In the genomic region with DNA sequence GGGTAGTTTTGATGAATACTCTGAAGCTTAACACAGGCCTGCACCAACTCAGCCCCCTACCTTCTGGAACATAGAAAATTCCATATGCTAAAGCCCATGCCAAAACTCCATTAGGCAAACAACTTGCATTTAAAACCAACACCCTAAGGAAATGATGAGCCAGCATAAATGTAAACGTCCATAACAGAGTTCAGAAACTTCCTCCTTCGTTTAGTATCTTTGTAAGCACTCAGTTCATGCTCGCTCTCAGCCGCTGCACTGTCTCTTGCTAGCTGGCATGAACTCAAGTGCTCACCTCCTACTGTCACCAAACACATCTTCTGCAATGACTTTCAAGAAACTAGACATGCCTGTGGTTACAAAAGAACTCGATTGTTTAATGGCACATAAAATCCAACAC, we compare ENCODE assay signal across 29 mouse cellular contexts. TPM values are rescaled to one million over a fixed set of nuclear protein-coding genes. Genes with fewer than 3 reads are reported as not detected.
"Had no signal": no experiment of that assay in that cellular context is flagged by ENCODE, and none has a peak within 500 bp of the region (broad histone marks: within the 10 kb centered on the region; RNA-seq: fewer than 3 reads in every experiment).

No protein-coding gene starts in this region.

- H3K9ac ChIP-seq: heart, embryonic 13.5 days; heart, embryonic 15.5 days; hindbrain, embryonic 13.5 days; hindbrain, embryonic 15.5 days; kidney, embryonic 15.5 days; limb, embryonic 12.5 days; liver, embryonic 13.5 days; liver, embryonic 15.5 days had no signal

- H3K4me3 ChIP-seq: gastrocnemius, adult 2 months; heart, adult 2 months; heart, embryonic 13.5 days; heart, embryonic 15.5 days; hindbrain, embryonic 13.5 days; hindbrain, embryonic 15.5 days; kidney, embryonic 15.5 days; left cerebral cortex, adult 2 months; limb, embryonic 10.5 days; limb, embryonic 12.5 days; liver, embryonic 13.5 days; liver, embryonic 15.5 days had no signal

- H3K27ac ChIP-seq: gastrocnemius, adult 2 months; heart, adult 2 months; heart, embryonic 13.5 days; heart, embryonic 15.5 days; hindbrain, embryonic 13.5 days; hindbrain, embryonic 15.5 days; hindbrain, postnatal 0 days; kidney, embryonic 15.5 days; kidney, postnatal 0 days; left cerebral cortex, adult 2 months; limb, embryonic 10.5 days; limb, embryonic 12.5 days; liver, embryonic 13.5 days; liver, embryonic 15.5 days had no signal

- H3K36me3 ChIP-seq: heart, embryonic 13.5 days; heart, embryonic 15.5 days; hindbrain, embryonic 13.5 days; hindbrain, embryonic 15.5 days; limb, embryonic 10.5 days; limb, embryonic 12.5 days; liver, embryonic 13.5 days; liver, embryonic 15.5 days had no signal

- H3K4me1 ChIP-seq: heart, embryonic 13.5 days; heart, embryonic 15.5 days; hindbrain, embryonic 15.5 days; kidney, embryonic 15.5 days; limb, embryonic 10.5 days; limb, embryonic 12.5 days had no signal

- DNase-seq: gastrocnemius, adult 2 months; gastrocnemius, postnatal 10 days; gastrocnemius, postnatal 36 days; heart, adult 11 months; heart, adult 2 months; heart, postnatal 14 days; heart, postnatal 36 days; kidney, adult 11 months; kidney, adult 2 months; kidney, adult 9 months; kidney, postnatal 14 days; kidney, postnatal 36 days; liver; liver, embryonic 13.5 days had no signal

- H3K9me3 ChIP-seq: heart, embryonic 13.5 days; heart, embryonic 15.5 days; hindbrain, embryonic 13.5 days; hindbrain, embryonic 15.5 days; kidney, embryonic 15.5 days; limb, embryonic 10.5 days; limb, embryonic 12.5 days; liver, embryonic 13.5 days; liver, embryonic 15.5 days had no signal

- H3K4me2 ChIP-seq: heart, embryonic 11.5 days; heart, embryonic 13.5 days; heart, embryonic 15.5 days; hindbrain, embryonic 13.5 days; hindbrain, embryonic 15.5 days; kidney, embryonic 15.5 days; limb, embryonic 12.5 days; liver, embryonic 11.5 days; liver, embryonic 13.5 days; liver, embryonic 15.5 days had no signal

- H3K27me3 ChIP-seq: heart, embryonic 13.5 days; heart, embryonic 15.5 days; hindbrain, embryonic 13.5 days; hindbrain, embryonic 15.5 days; kidney, embryonic 15.5 days; limb, embryonic 12.5 days; liver, embryonic 13.5 days; liver, embryonic 15.5 days had no signal

- ATAC-seq: hindbrain, postnatal 0 days; intestine, embryonic 16.5 days had no signal

RNA-seq across cellular contexts. Expression of a gene that starts 24.1 kb away (rescaled TPM):
- total RNA-seq: gastrocnemius, adult 2 months; gastrocnemius, postnatal 10 days; gastrocnemius, postnatal 36 days; heart, adult 2 months; heart, postnatal 36 days had no signal
- polyA plus RNA-seq: gonadal fat pad, adult 2 months had no signal
